Mouse (Mus musculus) kidney, adult 18-20 months (tissue): ENCODE data around the gene Ttc30a1.
"Not testable (repeated sequence)": the region's sequence is repeated elsewhere in the genome, so short reads cannot be mapped to it uniquely, and the experiment has no call there.

Experiments used
- DNase-seq: peaks from one replicate; pipeline ENCODE4 v3.0.0; 2021

Ttc30a1 gene

GRCm38 (mm10) chr2:75982626-75983025 is 859 bp upstream of the Ttc30a1 start:
- DNase-seq: no peak

- not testable (repeated sequence) for DNase-seq
Measured at GRCm38 (mm10) chr2:75980933-75981439, 781 bp downstream of the Ttc30a1 start.

- peak; percentile 38 for DNase-seq
Measured at GRCm38 (mm10) chr2:75977752-75978368, 3.9 kb downstream of the Ttc30a1 start, which contains the start of gene Ttc30a2. Gene Ttc30a2, minus strand, starts transcription at chr2:75978170.

GRCm38 (mm10) chr2:75976070-75976469 is 5.7 kb downstream of the Ttc30a1 start:
- DNase-seq: not testable (repeated sequence)

- no peak for DNase-seq
Measured at GRCm38 (mm10) chr2:75974131-75974530, 7.6 kb downstream of the Ttc30a1 start.

GRCm38 (mm10) chr2:75964972-75965371 is 16.8 kb downstream of the Ttc30a1 start:
- peak; percentile 42 for DNase-seq

- peak; percentile 66 for DNase-seq
Measured at GRCm38 (mm10) chr2:75964512-75964911, 17.3 kb downstream of the Ttc30a1 start.

- DNase-seq: no peak
Measured at GRCm38 (mm10) chr2:75964051-75964450, 17.7 kb downstream of the Ttc30a1 start.

- no peak for DNase-seq
Measured at GRCm38 (mm10) chr2:75963211-75963840, 18.4 kb downstream of the Ttc30a1 start.

- DNase-seq: peak; percentile 18
Measured at GRCm38 (mm10) chr2:75960366-75961330, 21.1 kb downstream of the Ttc30a1 start.

GRCm38 (mm10) chr2:75959850-75960365 is 21.9 kb downstream of the Ttc30a1 start:
- DNase-seq: no peak

- DNase-seq: peak; percentile 21
Measured at GRCm38 (mm10) chr2:75959183-75959849, 22.5 kb downstream of the Ttc30a1 start.

GRCm38 (mm10) chr2:75955709-75956108 is 26.1 kb downstream of the Ttc30a1 start:
- DNase-seq: no peak

- DNase-seq: no peak
Measured at GRCm38 (mm10) chr2:75953320-75953719, 28.4 kb downstream of the Ttc30a1 start.

GRCm38 (mm10) chr2:75950685-75951084 is 31.1 kb downstream of the Ttc30a1 start:
- DNase-seq: no peak

- DNase-seq: peak; percentile 86
Measured at GRCm38 (mm10) chr2:75938117-75939063, 43.4 kb downstream of the Ttc30a1 start, which contains the start of gene Ttc30b. Gene Ttc30b, minus strand, starts transcription at chr2:75938585.

- DNase-seq: not testable (repeated sequence)
Measured at GRCm38 (mm10) chr2:75937520-75938116, 44.1 kb downstream of the Ttc30a1 start.

GRCm38 (mm10) chr2:75936685-75937084 is 45.1 kb downstream of the Ttc30a1 start:
- DNase-seq: not testable (repeated sequence)

GRCm38 (mm10) chr2:75933541-75933940 is 48.2 kb downstream of the Ttc30a1 start:
- DNase-seq: no peak

- no peak for DNase-seq
Measured at GRCm38 (mm10) chr2:75930941-75931340, 50.8 kb downstream of the Ttc30a1 start.
